Mouse (Mus musculus) MEL (cell line): ENCODE results near the gene Ripor1. TPM values are rescaled to one million over a fixed set of nuclear protein-coding genes. Genes with fewer than 3 reads are reported as not detected.

ENCODE experiments used
- DNase-seq: peaks from one replicate; pipeline ENCODE4 v3.0.0; 2011; ENCODE audit warnings: low read depth, low spot score
- H3K27ac ChIP-seq: 2 replicates; pipeline ENCODE4 v1.5.1; 2012; ENCODE audit warnings: low read depth, mild to moderate bottlenecking, control low read depth, low read length, moderate library complexity; ENCODE audit not compliant: control insufficient read depth
- H3K27me3 ChIP-seq, 2 experiments: fragments of 150-350 bp in 1 of 2; sonication (generic) in 1 of 2; 2 replicates each; pipeline ENCODE4 v1.6.1; 2012; ENCODE audit warnings: low read length in 2 of 2, mild to moderate bottlenecking in 2 of 2, improper control_type of control experiment in 1 of 2, moderate library complexity in 1 of 2; ENCODE audit not compliant: insufficient read depth in 2 of 2, control insufficient read depth in 1 of 2
- H3K36me3 ChIP-seq, 2 experiments: 2 replicates each; pipeline ENCODE4 v1.6.1; 2012 to 2014; ENCODE audit warnings: low read length in 2 of 2, improper control_type of control experiment in 1 of 2, inconsistent platforms in 1 of 2, mild to moderate bottlenecking in 1 of 2; ENCODE audit not compliant: insufficient read depth in 2 of 2, control insufficient read depth in 1 of 2
- H3K4me1 ChIP-seq, 2 experiments: fragments of 150-350 bp in 1 of 2; sonication (generic) in 1 of 2; 2 replicates each; pipeline ENCODE4 v1.6.1; 2012; ENCODE audit warnings: low read length in 2 of 2, improper control_type of control experiment in 1 of 2, mild to moderate bottlenecking in 1 of 2; ENCODE audit not compliant: insufficient read depth in 2 of 2, control insufficient read depth in 1 of 2
- H3K4me3 ChIP-seq, 2 experiments: fragments of 150-350 bp in 1 of 2; sonication (generic) in 1 of 2; 2 replicates each; pipeline ENCODE4 v1.5.1; 2012; ENCODE audit warnings: low read depth in 2 of 2, low read length in 2 of 2, mild to moderate bottlenecking in 2 of 2, moderate library complexity in 2 of 2, control low read depth in 1 of 2, improper control_type of control experiment in 1 of 2; ENCODE audit not compliant: control insufficient read depth in 1 of 2, insufficient read depth in 1 of 2
- H3K79me2 ChIP-seq: 2 replicates; pipeline ENCODE4 v1.6.1; 2012; ENCODE audit warnings: mild to moderate bottlenecking, low read length, moderate library complexity; ENCODE audit not compliant: control insufficient read depth, poor library complexity, insufficient read depth
- H3K9ac ChIP-seq: 2 replicates; pipeline ENCODE4 v1.6.1; 2012; ENCODE audit warnings: low read depth, mild to moderate bottlenecking, control low read depth, low read length, moderate library complexity; ENCODE audit not compliant: control insufficient read depth, poor library complexity, severe bottlenecking
- H3K9me3 ChIP-seq: fragments of 150-350 bp; sonication (generic); replicated peaks from 2 replicates; pipeline ENCODE4 v1.6.1; 2012; ENCODE audit warnings: mild to moderate bottlenecking, low read length, improper control_type of control experiment, moderate library complexity; ENCODE audit not compliant: insufficient read depth
- BHLHE40 ChIP-seq: IDR thresholded peaks from 2 replicates; pipeline ENCODE4 v1.6.1; 2012; ENCODE audit warnings: low read depth, mild to moderate bottlenecking, inconsistent platforms, low read length, improper control_type of control experiment, borderline replicate concordance
- CHD1 ChIP-seq: IDR thresholded peaks from 2 replicates; pipeline ENCODE4 v1.6.1; 2012; ENCODE audit warnings: low read depth, mild to moderate bottlenecking, inconsistent platforms, low read length, improper control_type of control experiment
- E2F4 ChIP-seq: IDR thresholded peaks from 2 replicates; pipeline ENCODE4 v1.6.1; 2011; ENCODE audit warnings: low read depth, low read length, improper control_type of control experiment, borderline replicate concordance
- ELF1 ChIP-seq: IDR thresholded peaks from 2 replicates; pipeline ENCODE4 v1.6.1; 2014; ENCODE audit warnings: low read depth, mild to moderate bottlenecking, inconsistent platforms, low read length, improper control_type of control experiment, moderate library complexity
- EP300 ChIP-seq, 2 experiments: IDR thresholded peaks; 2 replicates each; pipeline ENCODE4 v1.6.1; 2011; ENCODE audit warnings: improper control_type of control experiment in 2 of 2, low read length in 2 of 2, low read depth in 1 of 2, mild to moderate bottlenecking in 1 of 2
- ETS1 ChIP-seq: IDR thresholded peaks from 2 replicates; pipeline ENCODE4 v1.6.1; 2012; ENCODE audit warnings: low read depth, mild to moderate bottlenecking, inconsistent platforms, low read length, improper control_type of control experiment, moderate library complexity
- GABPA ChIP-seq: IDR thresholded peaks from 2 replicates; pipeline ENCODE4 v1.6.1; 2012; ENCODE audit warnings: low read depth, mild to moderate bottlenecking, inconsistent platforms, low read length, improper control_type of control experiment, moderate library complexity
- GATA1 ChIP-seq: IDR thresholded peaks from 2 replicates; pipeline ENCODE4 v1.6.1; 2011; ENCODE audit warnings: low read depth, low read length, improper control_type of control experiment
- HCFC1 ChIP-seq: IDR thresholded peaks from 2 replicates; pipeline ENCODE4 v1.6.1; 2012; ENCODE audit warnings: low read depth, mild to moderate bottlenecking, inconsistent platforms, low read length, improper control_type of control experiment, moderate library complexity
- MAX ChIP-seq: IDR thresholded peaks from 2 replicates; pipeline ENCODE4 v1.6.1; 2011; ENCODE audit warnings: low read length, improper control_type of control experiment
- MAZ ChIP-seq: IDR thresholded peaks from 2 replicates; pipeline ENCODE4 v1.6.1; 2012; ENCODE audit warnings: low read depth, mild to moderate bottlenecking, inconsistent platforms, low read length, improper control_type of control experiment
- MEF2A ChIP-seq: IDR thresholded peaks from 2 replicates; pipeline ENCODE4 v1.6.1; 2014; ENCODE audit warnings: low read depth, mild to moderate bottlenecking, inconsistent platforms, low read length, improper control_type of control experiment; ENCODE audit not compliant: poor library complexity, insufficient replicate concordance, severe bottlenecking; ENCODE audit errors: extremely low read depth
- MYB ChIP-seq: IDR thresholded peaks from 2 replicates; pipeline ENCODE4 v1.6.1; 2011; ENCODE audit warnings: mild to moderate bottlenecking, low read depth, low read length, improper control_type of control experiment
- MYC ChIP-seq: IDR thresholded peaks from 2 replicates; pipeline ENCODE4 v1.6.1; 2011; ENCODE audit warnings: low read depth, mild to moderate bottlenecking, low read length, improper control_type of control experiment, moderate library complexity
- NELFE ChIP-seq: IDR thresholded peaks from 2 replicates; pipeline ENCODE4 v1.6.1; 2011; ENCODE audit warnings: low read depth, low read length, improper control_type of control experiment
- NRF1 ChIP-seq: IDR thresholded peaks from 2 replicates; pipeline ENCODE4 v1.6.1; 2014; ENCODE audit warnings: low read depth, mild to moderate bottlenecking, inconsistent platforms, low read length, improper control_type of control experiment, moderate library complexity; ENCODE audit not compliant: poor library complexity, insufficient read depth, severe bottlenecking
- POLR2A ChIP-seq, 2 experiments: IDR thresholded peaks; 2 replicates each; pipeline ENCODE4 v1.6.1; 2011 to 2012; ENCODE audit warnings: low read length in 2 of 2, mild to moderate bottlenecking in 2 of 2, control low read depth in 1 of 2, improper control_type of control experiment in 1 of 2, low read depth in 1 of 2, moderate library complexity in 1 of 2; ENCODE audit not compliant: control insufficient read depth in 1 of 2, insufficient read depth in 1 of 2, poor library complexity in 1 of 2
- RCOR1 ChIP-seq: IDR thresholded peaks from 2 replicates; pipeline ENCODE4 v1.6.1; 2012; ENCODE audit warnings: low read depth, mild to moderate bottlenecking, inconsistent platforms, low read length, improper control_type of control experiment
- SIN3A ChIP-seq: IDR thresholded peaks from 2 replicates; pipeline ENCODE4 v1.6.1; 2012; ENCODE audit warnings: low read length, improper control_type of control experiment, inconsistent platforms
- TAL1 ChIP-seq: IDR thresholded peaks from 2 replicates; pipeline ENCODE4 v1.6.1; 2012; ENCODE audit warnings: mild to moderate bottlenecking, inconsistent platforms, low read length, moderate library complexity, mixed read lengths
- TCF12 ChIP-seq: IDR thresholded peaks from 2 replicates; pipeline ENCODE4 v1.6.1; 2014; ENCODE audit warnings: low read depth, mild to moderate bottlenecking, inconsistent platforms, low read length, improper control_type of control experiment, moderate library complexity
- UBTF ChIP-seq: IDR thresholded peaks from 2 replicates; pipeline ENCODE4 v1.6.1; 2012; ENCODE audit warnings: low read depth, mild to moderate bottlenecking, inconsistent platforms, low read length, improper control_type of control experiment, moderate library complexity, borderline replicate concordance; ENCODE audit not compliant: insufficient read depth
- USF1 ChIP-seq: IDR thresholded peaks from 2 replicates; pipeline ENCODE4 v1.6.1; 2014; ENCODE audit warnings: low read depth, mild to moderate bottlenecking, inconsistent platforms, low read length, improper control_type of control experiment, moderate library complexity
- USF2 ChIP-seq, 2 experiments: IDR thresholded peaks; 2 replicates each; pipeline ENCODE4 v1.6.1; 2011 to 2012; ENCODE audit warnings: improper control_type of control experiment in 2 of 2, low read length in 2 of 2, borderline replicate concordance in 1 of 2, inconsistent platforms in 1 of 2, low read depth in 1 of 2, mild to moderate bottlenecking in 1 of 2; ENCODE audit not compliant: insufficient read depth in 1 of 2
- ZC3H11A ChIP-seq: IDR thresholded peaks from 2 replicates; pipeline ENCODE4 v1.6.1; 2012; ENCODE audit warnings: low read depth, mild to moderate bottlenecking, inconsistent platforms, low read length, improper control_type of control experiment
- ZKSCAN1 ChIP-seq: IDR thresholded peaks from 2 replicates; pipeline ENCODE4 v1.6.1; 2012; ENCODE audit warnings: low read depth, mild to moderate bottlenecking, inconsistent platforms, low read length, improper control_type of control experiment, moderate library complexity
- ZMIZ1 ChIP-seq: IDR thresholded peaks from 2 replicates; pipeline ENCODE4 v1.6.1; 2012; ENCODE audit warnings: low read depth, mild to moderate bottlenecking, inconsistent platforms, low read length, improper control_type of control experiment, moderate library complexity
- ZNF384 ChIP-seq: IDR thresholded peaks from 2 replicates; pipeline ENCODE4 v1.6.1; 2012; ENCODE audit warnings: low read depth, mild to moderate bottlenecking, inconsistent platforms, low read length, improper control_type of control experiment
- polyA plus RNA-seq, 2 experiments: library from polyadenylated mRNA; stranded (reverse) in 1 of 2; unstranded in 1 of 2; fragments of >175 nt in 1 of 2; fragments of >200 nt in 1 of 2; gene quantifications; 2 replicates each; pipeline versions ENCODE4 v1.2.1 to v1.2.4; 2012; ENCODE audit warnings: low replicate concordance in 2 of 2, low read depth in 1 of 2; ENCODE audit not compliant: insufficient read length in 2 of 2, insufficient read depth in 1 of 2, missing spikeins in 1 of 2
- total RNA-seq: library from RNA; depleted of rRNA; stranded (reverse); fragments of 300-350 nt; gene quantifications from 2 replicates; pipeline ENCODE4 v1.2.3, GENCODE M21; 2012

Gene Ripor1
- total and polyA plus RNA-seq, 3 experiments: 16.6 to 120 TPM; not detected in 1

GRCm38 (mm10) chr8:105607062-105607461, 2.0 kb downstream of the Ripor1 start:
- no peaks in the 10 kb centered on the region for H3K9me3 ChIP-seq
- peaks cover 61% of the 10 kb centered on the region for H3K79me2 ChIP-seq
- H3K9ac ChIP-seq: peak overlapping the region; percentile 92
- peak overlapping the region; percentile 94 for H3K27ac ChIP-seq
- no peaks in the 10 kb centered on the region for H3K27me3 ChIP-seq
- peaks cover 23 to 58% of the 10 kb centered on the region in 2 experiments for H3K4me1 ChIP-seq
- no peak for DNase-seq
- peaks cover 12 to 55% of the 10 kb centered on the region in 2 experiments for H3K36me3 ChIP-seq
- TF ChIP-seq MYB (no peak), GATA1 (no peak), BHLHE40 (no peak), SIN3A (peak; percentile 3; the same call in 1 of the 2 replicates), UBTF (no peak), MAX (no peak), CHD1 (no peak; the same call in 1 of the 2 replicates), ETS1 (0 out of 2 replicates have a peak, but pooled peaks have one; percentile 1), NELFE (no peak), USF1 (no peak), USF2 (IDR thresholded peaks at IDR 0.05; ENCODE audit: borderline replicate concordance in 1 of 2, insufficient read depth in 1 of 2, low read depth in 1 of 2, low read length in 2 of 2) (no peak)
- peak overlapping the region; percentile 81 to 96 for H3K4me3 ChIP-seq

GRCm38 (mm10) chr8:105607684-105608083, 2.6 kb downstream of the Ripor1 start:
- H3K4me1 ChIP-seq: peaks cover 23 to 58% of the 10 kb centered on the region in 2 experiments
- DNase-seq: peak; percentile 92
- H3K36me3 ChIP-seq: peaks cover 12 to 54% of the 10 kb centered on the region in 2 experiments
- peak overlapping the region; percentile 81 to 96; a peak in 3 of 4 replicates for H3K4me3 ChIP-seq
- H3K9ac ChIP-seq: peak overlapping the region; percentile 92
- H3K9me3 ChIP-seq: no peaks in the 10 kb centered on the region
- peak overlapping the region; percentile 94 for H3K27ac ChIP-seq
- peaks cover 68% of the 10 kb centered on the region for H3K79me2 ChIP-seq
- no peaks in the 10 kb centered on the region for H3K27me3 ChIP-seq
- no peak for TF ChIP-seq E2F4
- TF ChIP-seq NELFE: no peak
- peak in 1 of 2 experiments; percentile 50; a peak in 2 of 4 replicates for TF ChIP-seq EP300 (IDR thresholded peaks at IDR 0.05; ENCODE audit: low read depth in 1 of 2, low read length in 2 of 2)
- no peak for TF ChIP-seq ZC3H11A
- 0 out of 2 replicates have a peak, but pooled peaks have one; percentile 61 for TF ChIP-seq CHD1
- no peak for TF ChIP-seq MAZ
- no peak for TF ChIP-seq TAL1
- TF ChIP-seq MEF2A: no peak
- TF ChIP-seq UBTF: no peak
- TF ChIP-seq POLR2A (IDR thresholded peaks at IDR 0.05; ENCODE audit: control insufficient read depth in 1 of 2, insufficient read depth in 1 of 2, low read depth in 1 of 2, low read length in 2 of 2, poor library complexity in 1 of 2): peak in 1 of 2 experiments; percentile 30; a peak in 1 of 4 replicates
- TF ChIP-seq ZMIZ1: no peak
- no peak for TF ChIP-seq NRF1
- TF ChIP-seq RCOR1: 0 out of 2 replicates have a peak, but pooled peaks have one; percentile 25
- peak; percentile 55; the same call in 1 of the 2 replicates for TF ChIP-seq SIN3A
- TF ChIP-seq ZNF384: no peak
- TF ChIP-seq ELF1: no peak
- TF ChIP-seq TCF12: no peak
- TF ChIP-seq MAX: peak; percentile 94
- 0 out of 2 replicates have a peak, but pooled peaks have one; percentile 7 for TF ChIP-seq ETS1
- peak; percentile 95 for TF ChIP-seq MYC
- TF ChIP-seq BHLHE40: no peak
- TF ChIP-seq GABPA: no peak
- no peak for TF ChIP-seq GATA1
- no peak for TF ChIP-seq HCFC1
- TF ChIP-seq ZKSCAN1: no peak
